Mouse (Mus musculus) heart, embryonic 16.5 days (tissue): ENCODE results near the gene Utrn. TPM values are rescaled to one million over a fixed set of nuclear protein-coding genes. Genes with fewer than 3 reads are reported as not detected.
A peak's percentile ranks its signal among the peaks of the same experiment; 100 is the strongest.
"Not testable (repeated sequence)": the region's sequence is repeated elsewhere in the genome, so short reads cannot be mapped to it uniquely, and the experiment has no call there.

ENCODE experiments used
- ATAC-seq: fragments of 200-750 bp; cut with Nextera tagmentation; replicated peaks from 2 replicates; pipeline ENCODE4 v1.8.0; 2017; ENCODE audit warnings: moderate number of reproducible peaks; ENCODE audit not compliant: insufficient read depth, low FRiP score; ENCODE audit errors: extremely low read depth
- H3K27ac ChIP-seq: fragments of 300-500 bp; sonication (generic); 2 replicates; pipeline ENCODE4 v1.5.1; 2014; ENCODE audit warnings: mild to moderate bottlenecking, low read length, control low read depth, moderate library complexity
- H3K27me3 ChIP-seq: fragments of 300-500 bp; sonication (generic); 2 replicates; pipeline ENCODE4 v1.6.1; 2014; ENCODE audit warnings: low read length, mixed read lengths; ENCODE audit not compliant: control insufficient read depth, insufficient read depth
- H3K36me3 ChIP-seq: fragments of 300-500 bp; sonication (generic); 2 replicates; pipeline ENCODE4 v1.6.1; 2014; ENCODE audit not compliant: control insufficient read depth, insufficient read depth
- H3K4me1 ChIP-seq: fragments of 300-500 bp; sonication (generic); 2 replicates; pipeline ENCODE4 v1.6.1; 2014; ENCODE audit warnings: low read length, mixed read lengths; ENCODE audit not compliant: control insufficient read depth, insufficient read depth
- H3K4me2 ChIP-seq: fragments of 300-500 bp; sonication (generic); 2 replicates; pipeline ENCODE4 v1.6.1; 2014; ENCODE audit warnings: low read depth, mild to moderate bottlenecking, control low read depth, low read length
- H3K4me3 ChIP-seq: fragments of 300-500 bp; sonication (generic); 2 replicates; pipeline ENCODE4 v1.5.1; 2014; ENCODE audit warnings: mild to moderate bottlenecking, control low read depth, low read length
- H3K9ac ChIP-seq: fragments of 300-500 bp; sonication (generic); 2 replicates; pipeline ENCODE4 v1.6.1; 2014; ENCODE audit warnings: low read length, control low read depth
- H3K9me3 ChIP-seq: fragments of 300-500 bp; sonication (generic); replicated peaks from 2 replicates; pipeline ENCODE4 v1.6.1; 2016; ENCODE audit warnings: low read length; ENCODE audit not compliant: control insufficient read depth
- WGBS: fragments of 180-500 bp; shearing (Covaris S2); extraction: QIAGEN DNeasy Blood & Tissue Kit; methylation state at CpG from one replicate; pipeline ENCODE4 v1.1.7; 2014; 5-methylcytosine and 5-hydroxymethylcytosine counted together
- polyA plus RNA-seq: library from polyadenylated mRNA; unstranded; fragments of >200 nt; fragmentation: Nextera tagmentation; extraction: Ambion mirVana; gene quantifications from 2 replicates; pipeline ENCODE4 v1.2.1, GENCODE M21; 2015

Gene Utrn
- polyA plus RNA-seq, 1 experiment from 2014 or later = 65.7 TPM

GRCm38 (mm10) chr10:12615723-12616122, 253.4 kb downstream of the Utrn start:
- H3K4me2 ChIP-seq = no peak overlapping the region
- H3K9ac ChIP-seq = no peak overlapping the region
- 0 out of 2 replicates have a peak, but pooled peaks cover 3% of the 10 kb centered on the region for H3K4me1 ChIP-seq
- H3K27ac ChIP-seq = no peak overlapping the region
- no peaks in the 10 kb centered on the region for H3K9me3 ChIP-seq
- H3K4me3 ChIP-seq = no peak overlapping the region
- 62% methylated on average over 3 of the region's 3 CpGs for whole genome bisulfite sequencing
- ATAC-seq = no peak
- no peaks in the 10 kb centered on the region for H3K27me3 ChIP-seq
- no peaks in the 10 kb centered on the region for H3K36me3 ChIP-seq

DNA sequence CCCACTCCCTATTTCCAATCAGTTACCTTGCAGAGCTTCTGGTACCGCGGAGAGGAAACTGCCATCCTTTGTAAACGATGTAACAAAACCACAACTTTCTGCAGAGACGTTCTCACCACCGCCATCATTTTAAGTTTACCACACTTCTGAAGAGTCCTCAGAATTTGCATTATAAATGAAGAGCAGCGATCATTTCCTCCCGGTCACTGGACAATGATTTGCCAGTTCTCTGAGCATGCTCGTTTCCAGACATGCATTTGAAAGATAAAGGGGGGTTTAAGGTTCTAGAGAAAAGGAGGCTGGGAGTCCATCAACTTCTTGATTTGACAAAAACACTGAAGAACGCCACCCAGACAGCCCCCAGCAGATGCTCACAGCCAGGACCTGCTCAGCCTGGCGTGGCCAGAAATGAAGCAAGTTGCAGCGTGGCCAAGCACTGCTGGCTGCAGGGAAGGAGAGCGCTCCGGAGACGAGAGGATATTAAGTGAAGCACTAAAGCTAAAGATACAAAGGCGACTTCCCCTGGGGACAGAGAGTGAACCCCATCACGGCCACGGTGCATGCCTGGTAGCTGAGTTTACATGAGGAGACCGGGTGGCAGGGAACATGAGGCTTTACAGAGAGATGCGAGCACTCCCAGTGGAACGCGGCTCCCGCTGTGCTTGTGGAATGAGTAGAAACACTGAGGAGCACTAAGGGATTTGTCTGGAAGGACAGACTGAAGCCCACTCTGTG, 254.5 kb downstream of the Utrn start:
- peak overlapping the region; percentile 26; the same call in 1 of the 2 replicates for H3K9ac ChIP-seq
- ATAC-seq = peak; percentile 28
- H3K4me3 ChIP-seq = peak overlapping the region; percentile 22
- H3K36me3 ChIP-seq = no peaks in the 10 kb centered on the region
- 0 out of 2 replicates have a peak, but pooled peaks cover 3% of the 10 kb centered on the region for H3K4me1 ChIP-seq
- no peaks in the 10 kb centered on the region for H3K9me3 ChIP-seq
- H3K27me3 ChIP-seq = no peaks in the 10 kb centered on the region
- H3K27ac ChIP-seq = no peak overlapping the region
- peak overlapping the region; percentile 59 for H3K4me2 ChIP-seq
- WGBS = 16% methylated on average over 22 of the region's 22 CpGs

GRCm38 (mm10) chr10:12612235-12612863, 256.8 kb downstream of the Utrn start:
- Histone ChIP-seq H3K36me3 (no peaks in the 10 kb centered on the region), H3K9me3 (no peaks in the 10 kb centered on the region), H3K27ac (no peak overlapping the region), H3K9ac (no peak overlapping the region), H3K4me2 (no peak overlapping the region), H3K4me3 (no peak overlapping the region), H3K27me3 (no peaks in the 10 kb centered on the region), H3K4me1 (0 out of 2 replicates have a peak, but pooled peaks cover 3% of the 10 kb centered on the region)
- WGBS = 33% methylated on average over 4 of the region's 4 CpGs
- ATAC-seq = no peak

DNA sequence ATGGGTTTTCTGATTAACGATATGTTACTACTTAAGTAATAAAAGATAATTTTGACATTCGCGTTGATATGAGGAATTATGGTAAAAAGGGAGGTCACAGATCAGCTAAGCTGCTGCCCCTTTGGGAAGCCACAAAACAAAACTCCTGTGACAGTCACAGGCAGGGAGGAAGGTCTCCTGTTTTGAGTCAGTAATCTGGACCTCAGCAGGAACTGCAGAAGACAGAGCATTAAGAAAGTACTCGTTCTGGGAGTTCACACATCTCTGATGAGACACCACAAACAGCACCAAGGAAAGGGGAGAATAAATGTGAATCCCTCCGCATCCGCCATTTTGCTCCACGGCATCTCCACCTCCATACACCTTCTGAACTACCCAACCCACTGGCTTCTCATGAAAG, 259.3 kb downstream of the Utrn start:
- H3K36me3 ChIP-seq = no peaks in the 10 kb centered on the region
- H3K4me3 ChIP-seq = no peak overlapping the region
- H3K27me3 ChIP-seq = no peaks in the 10 kb centered on the region
- H3K9me3 ChIP-seq = no peaks in the 10 kb centered on the region
- WGBS = 80% methylated on average over 7 of the region's 7 CpGs
- no peak overlapping the region for H3K9ac ChIP-seq
- no peak overlapping the region for H3K27ac ChIP-seq
- ATAC-seq = no peak
- 0 out of 2 replicates have a peak, but pooled peaks cover 3% of the 10 kb centered on the region for H3K4me1 ChIP-seq
- no peak overlapping the region for H3K4me2 ChIP-seq

DNA sequence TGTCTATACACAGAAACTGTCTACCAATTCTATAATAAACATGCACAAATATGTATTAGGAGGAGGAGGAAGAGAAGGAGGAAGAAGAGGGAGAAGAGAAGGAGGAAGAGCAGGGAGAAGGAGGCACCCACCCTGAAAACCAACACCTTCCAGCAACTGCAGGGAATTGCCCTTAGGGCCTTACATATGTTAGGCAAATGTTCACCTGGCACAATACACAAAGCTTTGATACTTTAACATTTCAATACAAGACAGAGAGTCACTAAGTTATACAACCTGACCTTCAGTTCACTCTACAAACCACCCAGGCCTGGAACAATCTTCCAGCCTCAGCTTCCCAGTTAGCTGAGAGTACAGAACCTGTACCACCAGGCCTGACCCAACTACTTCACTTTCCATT, 260.5 kb downstream of the Utrn start:
- Histone ChIP-seq H3K9ac (no peak overlapping the region), H3K4me3 (no peak overlapping the region), H3K4me2 (no peak overlapping the region), H3K27me3 (no peaks in the 10 kb centered on the region), H3K9me3 (no peaks in the 10 kb centered on the region), H3K36me3 (no peaks in the 10 kb centered on the region), H3K4me1 (no peaks in the 10 kb centered on the region), H3K27ac (no peak overlapping the region)
- no peak for ATAC-seq

DNA sequence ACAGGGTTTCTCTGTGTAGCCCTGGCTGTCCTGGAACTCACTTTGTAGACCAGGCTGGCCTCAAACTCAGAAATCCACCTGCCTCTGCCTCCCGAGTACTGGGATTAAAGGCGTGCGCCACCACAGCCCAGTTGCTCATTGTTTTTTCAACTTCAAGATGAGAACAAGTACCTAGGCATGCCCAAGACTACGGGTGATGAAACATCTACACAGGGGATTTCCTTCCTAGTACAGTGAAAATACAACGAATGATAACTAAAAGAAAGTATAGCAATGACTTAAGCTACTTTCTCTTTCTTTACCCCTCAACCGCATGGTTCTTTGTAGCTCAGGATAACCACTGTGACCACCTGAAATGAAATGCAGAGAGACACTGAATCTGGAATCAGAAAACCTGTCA, 262.0 kb downstream of the Utrn start:
- H3K27me3 ChIP-seq, H3K4me3 ChIP-seq, H3K27ac ChIP-seq, H3K36me3 ChIP-seq, H3K9ac ChIP-seq, H3K4me2 ChIP-seq, H3K4me1 ChIP-seq, ATAC-seq, H3K9me3 ChIP-seq: not testable (repeated sequence)
- 90% methylated on average over 6 of the region's 6 CpGs for WGBS

DNA sequence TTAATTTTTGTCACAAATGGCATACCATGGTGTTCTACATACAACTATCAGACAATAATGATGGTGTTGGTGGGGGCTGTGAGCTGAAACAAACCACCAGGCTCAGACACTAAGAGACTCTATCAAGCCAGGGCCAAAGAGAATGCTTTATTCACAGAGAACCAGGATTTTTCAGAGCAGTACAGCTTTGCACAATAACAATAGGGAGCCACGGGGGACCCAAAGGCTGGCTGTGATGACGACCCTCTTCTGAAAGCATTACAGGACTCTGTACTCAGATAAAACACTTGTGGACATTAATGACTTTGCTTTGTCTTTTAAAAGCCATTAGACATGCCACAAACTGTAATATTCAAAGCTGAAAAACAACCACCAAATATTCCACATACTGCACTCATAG, 273.8 kb downstream of the Utrn start:
- ATAC-seq = no peak
- Histone ChIP-seq H3K9ac (no peak overlapping the region), H3K36me3 (no peaks in the 10 kb centered on the region), H3K4me2 (no peak overlapping the region), H3K9me3 (no peaks in the 10 kb centered on the region), H3K27me3 (no peaks in the 10 kb centered on the region), H3K27ac (no peak overlapping the region), H3K4me3 (no peak overlapping the region), H3K4me1 (no peaks in the 10 kb centered on the region)
- 29% methylated on average over 2 of the region's 2 CpGs for WGBS

DNA sequence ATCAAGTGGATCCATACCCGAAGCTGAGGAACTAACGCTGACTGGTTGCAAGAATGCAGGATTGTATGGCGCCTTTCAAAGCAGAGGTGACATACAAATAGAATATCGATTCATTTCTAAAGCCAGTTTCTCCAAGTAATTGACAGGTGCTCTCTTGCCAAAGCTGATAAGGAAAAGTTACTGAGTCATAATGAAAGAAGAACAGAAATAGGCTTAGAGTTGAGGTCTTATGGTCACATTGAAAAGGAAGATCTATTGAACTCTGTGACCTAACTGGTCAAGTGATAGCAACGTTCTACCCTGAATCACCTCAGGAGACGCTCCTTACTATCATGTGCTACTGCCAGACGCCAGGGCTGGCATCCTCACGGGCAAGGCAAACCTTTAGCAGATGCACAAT, 274.2 kb downstream of the Utrn start:
- ATAC-seq = no peak
- 81% methylated on average over 8 of the region's 8 CpGs for WGBS
- Histone ChIP-seq H3K4me1 (no peaks in the 10 kb centered on the region), H3K4me2 (no peak overlapping the region), H3K27ac (no peak overlapping the region), H3K27me3 (no peaks in the 10 kb centered on the region), H3K36me3 (no peaks in the 10 kb centered on the region), H3K9me3 (no peaks in the 10 kb centered on the region), H3K4me3 (no peak overlapping the region), H3K9ac (no peak overlapping the region)

GRCm38 (mm10) chr10:12593071-12593470, 276.1 kb downstream of the Utrn start:
- H3K36me3 ChIP-seq = no peaks in the 10 kb centered on the region
- H3K4me3 ChIP-seq = no peak overlapping the region
- ATAC-seq = no peak
- H3K27me3 ChIP-seq = no peaks in the 10 kb centered on the region
- no peaks in the 10 kb centered on the region for H3K4me1 ChIP-seq
- H3K9ac ChIP-seq = no peak overlapping the region
- H3K27ac ChIP-seq = no peak overlapping the region
- H3K9me3 ChIP-seq = no peaks in the 10 kb centered on the region
- no peak overlapping the region for H3K4me2 ChIP-seq
